Mouse (Mus musculus) lung, embryonic 14.5 days (tissue): ENCODE data around the gene Stim2. TPM values are rescaled to one million over a fixed set of nuclear protein-coding genes. Genes with fewer than 3 reads are reported as not detected.

ENCODE experiments used
- ATAC-seq: fragments of 200-750 bp; cut with Nextera tagmentation; 2 replicates; pipeline ENCODE4 v1.8.0; 2017; ENCODE audit warnings: mild to moderate bottlenecking, moderate TSS enrichment, moderate library complexity; ENCODE audit not compliant: insufficient read depth
- DNase-seq: peaks from one replicate; pipeline ENCODE4 v3.0.0-alpha.2; 2015
- H3K27ac ChIP-seq: fragments of 300-500 bp; sonication (generic); 2 replicates; pipeline ENCODE4 v1.5.1; 2014; ENCODE audit warnings: low read depth, mild to moderate bottlenecking, moderate library complexity
- H3K27me3 ChIP-seq: fragments of 300-500 bp; sonication (generic); 2 replicates; pipeline ENCODE4 v1.6.1; 2014; ENCODE audit warnings: low read length, control low read depth; ENCODE audit not compliant: insufficient read depth
- H3K36me3 ChIP-seq: fragments of 300-500 bp; sonication (generic); 2 replicates; pipeline ENCODE4 v1.6.1; 2014; ENCODE audit warnings: control low read depth; ENCODE audit not compliant: insufficient read depth
- H3K4me1 ChIP-seq: fragments of 300-500 bp; sonication (generic); 2 replicates; pipeline ENCODE4 v1.6.1; 2014; ENCODE audit warnings: antibody characterized with exemption, control low read depth; ENCODE audit not compliant: insufficient read depth
- H3K4me2 ChIP-seq: fragments of 300-500 bp; sonication (generic); 2 replicates; pipeline ENCODE4 v1.6.1; 2014; ENCODE audit warnings: mild to moderate bottlenecking
- H3K4me3 ChIP-seq: fragments of 300-500 bp; sonication (generic); 2 replicates; pipeline ENCODE4 v1.5.1; 2014; ENCODE audit warnings: low read depth, low read length
- H3K9ac ChIP-seq: fragments of 300-500 bp; sonication (generic); 2 replicates; pipeline ENCODE4 v1.6.1; 2014
- H3K9me3 ChIP-seq: fragments of 300-500 bp; sonication (generic); 2 replicates; pipeline ENCODE4 v1.6.1; 2016; ENCODE audit warnings: low read depth, low read length, control low read depth
- CTCF ChIP-seq: IDR thresholded peaks from 2 replicates; pipeline ENCODE4 v1.5.1; 2016; ENCODE audit warnings: antibody characterized with exemption, low read depth
- WGBS: fragments of 180-500 bp; shearing (Covaris S2); extraction: QIAGEN DNeasy Blood & Tissue Kit; methylation state at CpG from one replicate; pipeline ENCODE4 v1.1.7; 2014; 5-methylcytosine and 5-hydroxymethylcytosine counted together
- polyA plus RNA-seq: library from polyadenylated mRNA; unstranded; fragments of >200 nt; fragmentation: Nextera tagmentation; extraction: Ambion mirVana; gene quantifications from 2 replicates; pipeline ENCODE4 v1.2.1, GENCODE M21; 2014

The Stim2 gene
- polyA plus RNA-seq, 1 experiment from 2014 or later = 28.2 TPM

DNA sequence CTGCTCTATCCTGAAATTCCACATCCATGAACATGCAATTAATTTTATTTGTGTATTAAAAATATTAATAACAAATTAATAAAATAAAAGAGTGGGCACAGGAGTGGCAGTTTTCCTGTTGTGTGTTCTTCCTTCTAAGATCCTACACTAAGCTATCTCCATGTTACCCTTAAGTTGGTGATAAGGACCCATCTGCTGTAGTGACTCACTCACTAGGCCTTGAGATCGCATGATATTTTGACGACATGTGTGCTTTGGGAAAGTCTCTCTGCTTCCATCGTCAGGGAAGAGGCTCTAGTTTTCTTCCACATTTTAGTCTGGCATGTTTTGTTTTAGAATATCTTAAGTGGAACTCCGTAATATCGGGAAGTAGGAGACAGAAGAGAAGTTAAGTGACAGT lies 73.0 kb downstream of the Stim2 start:
- 80% methylated on average over 5 of the region's 5 CpGs for WGBS
- Histone ChIP-seq H3K9ac (no peak overlapping the region), H3K4me1 (no peaks in the 10 kb centered on the region; the same call in 1 of the 2 replicates), H3K27me3 (no peaks in the 10 kb centered on the region), H3K4me2 (no peak overlapping the region), H3K4me3 (no peak overlapping the region), H3K36me3 (no peaks in the 10 kb centered on the region), H3K27ac (no peak overlapping the region), H3K9me3 (no peaks in the 10 kb centered on the region)
- no peak for DNase-seq
- no peak for ATAC-seq
- TF ChIP-seq CTCF = no peak

DNA sequence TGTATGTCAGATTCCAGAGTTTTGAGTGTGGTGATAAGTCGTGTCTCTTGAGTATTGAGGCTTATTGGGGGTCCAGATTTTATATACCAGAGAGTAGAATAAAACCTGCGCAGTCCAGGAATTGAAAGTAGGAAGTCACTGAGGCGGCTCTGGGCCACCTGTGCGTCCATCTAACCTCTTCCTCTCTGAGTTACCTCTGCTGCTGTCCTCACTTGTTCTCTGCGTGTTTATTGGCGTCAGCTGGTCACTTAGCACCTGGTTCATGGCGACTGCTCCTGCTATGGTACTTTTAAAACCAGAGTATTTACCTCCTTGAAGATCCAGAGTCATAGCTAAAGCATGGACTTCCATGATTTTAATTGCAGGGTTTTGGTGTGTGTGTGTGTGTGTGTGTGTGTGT lies 73.4 kb downstream of the Stim2 start:
- Histone ChIP-seq H3K27me3 (no peaks in the 10 kb centered on the region), H3K9ac (no peak overlapping the region), H3K36me3 (no peaks in the 10 kb centered on the region), H3K4me1 (no peaks in the 10 kb centered on the region; the same call in 1 of the 2 replicates), H3K27ac (no peak overlapping the region), H3K4me3 (no peak overlapping the region), H3K4me2 (no peak overlapping the region), H3K9me3 (no peaks in the 10 kb centered on the region)
- no peak for TF ChIP-seq CTCF
- DNase-seq (no peak), ATAC-seq (no peak)
- 77% methylated on average over 7 of the region's 7 CpGs for WGBS

DNA sequence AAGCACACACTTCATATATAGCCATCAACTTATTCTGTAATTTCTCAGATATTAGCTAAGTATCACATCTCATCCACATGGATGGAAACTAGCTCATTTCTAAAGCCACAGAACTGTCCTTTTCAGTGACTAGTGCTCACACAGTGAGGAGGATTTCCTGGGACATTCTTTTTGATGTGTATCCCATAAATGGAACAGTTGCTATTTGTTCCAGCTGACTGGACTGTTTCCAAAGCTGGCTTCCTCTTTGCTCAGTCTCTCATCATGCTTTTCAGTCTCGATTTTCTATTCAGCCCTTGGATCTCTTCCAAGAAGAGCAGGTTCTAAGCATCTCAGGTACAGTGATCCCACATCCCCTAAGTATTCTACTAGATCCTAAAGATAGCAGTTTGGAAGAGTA lies 75.0 kb downstream of the Stim2 start:
- H3K36me3 ChIP-seq = no peaks in the 10 kb centered on the region
- H3K27me3 ChIP-seq = no peaks in the 10 kb centered on the region
- no peaks in the 10 kb centered on the region; the same call in 1 of the 2 replicates for H3K4me1 ChIP-seq
- DNase-seq (peak; percentile 62), ATAC-seq (peak; percentile 35; the same call in 1 of the 2 replicates)
- no peak overlapping the region for H3K4me3 ChIP-seq
- H3K9ac ChIP-seq = no peak overlapping the region
- TF ChIP-seq CTCF = no peak
- H3K9me3 ChIP-seq = no peaks in the 10 kb centered on the region
- H3K4me2 ChIP-seq = no peak overlapping the region
- peak overlapping the region; percentile 36; the same call in 1 of the 2 replicates for H3K27ac ChIP-seq
- 3% methylated on average over 1 of the region's 1 CpGs for WGBS

DNA sequence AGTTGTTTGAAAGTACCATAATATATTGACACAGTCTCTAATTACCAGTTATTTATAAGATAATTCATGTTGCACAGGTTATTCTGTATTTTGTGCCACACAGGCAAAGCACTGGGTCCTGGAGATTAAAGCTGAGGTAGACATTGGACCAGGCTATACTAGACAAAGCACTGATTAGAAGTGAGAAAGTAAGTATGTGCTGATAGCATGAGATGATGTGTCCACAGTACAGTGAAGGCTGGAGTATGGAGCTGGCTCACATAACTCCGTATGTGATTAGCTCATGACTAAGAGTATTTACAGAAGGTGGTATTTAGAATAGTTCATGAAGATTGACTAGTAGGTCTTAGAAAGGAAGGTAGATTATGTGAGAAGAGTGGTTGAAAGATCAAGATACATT lies 81.7 kb downstream of the Stim2 start:
- H3K27ac ChIP-seq = no peak overlapping the region
- H3K9me3 ChIP-seq = no peaks in the 10 kb centered on the region
- no peaks in the 10 kb centered on the region for H3K4me1 ChIP-seq
- DNase-seq = no peak
- 0 out of 2 replicates have a peak, but pooled peaks cover 5% of the 10 kb centered on the region for H3K36me3 ChIP-seq
- H3K27me3 ChIP-seq = no peaks in the 10 kb centered on the region
- ATAC-seq = no peak
- TF ChIP-seq CTCF = no peak
- no peak overlapping the region for H3K4me3 ChIP-seq
- 58% methylated on average over 1 of the region's 1 CpGs for WGBS
- no peak overlapping the region for H3K4me2 ChIP-seq
- H3K9ac ChIP-seq = no peak overlapping the region

DNA sequence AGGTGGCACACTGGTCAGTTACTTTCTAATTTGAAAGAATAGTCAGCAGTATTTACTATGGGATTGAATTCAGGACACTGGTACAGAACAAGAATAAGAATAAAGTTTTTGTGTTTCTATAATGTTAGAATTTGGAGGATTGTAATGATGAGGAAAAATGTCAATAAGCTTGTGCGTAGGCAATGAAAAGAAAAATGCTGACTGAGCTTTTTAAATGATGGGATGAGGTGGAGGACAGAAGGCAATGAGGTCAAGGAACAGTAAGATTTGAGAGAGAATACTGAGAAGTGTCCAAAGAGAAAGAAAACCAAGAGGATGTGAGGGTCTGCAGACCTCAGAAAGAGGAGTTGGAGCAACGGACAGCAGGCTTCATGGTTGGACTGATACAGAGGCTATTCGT lies 89.6 kb downstream of the Stim2 start:
- Histone ChIP-seq H3K27me3 (no peaks in the 10 kb centered on the region), H3K4me1 (no peaks in the 10 kb centered on the region), H3K4me2 (no peak overlapping the region), H3K9me3 (no peaks in the 10 kb centered on the region), H3K4me3 (no peak overlapping the region), H3K9ac (no peak overlapping the region), H3K27ac (no peak overlapping the region), H3K36me3 (no peaks in the 10 kb centered on the region)
- 87% methylated on average over 3 of the region's 3 CpGs for WGBS
- DNase-seq (no peak), ATAC-seq (no peak)
- TF ChIP-seq CTCF = no peak

DNA sequence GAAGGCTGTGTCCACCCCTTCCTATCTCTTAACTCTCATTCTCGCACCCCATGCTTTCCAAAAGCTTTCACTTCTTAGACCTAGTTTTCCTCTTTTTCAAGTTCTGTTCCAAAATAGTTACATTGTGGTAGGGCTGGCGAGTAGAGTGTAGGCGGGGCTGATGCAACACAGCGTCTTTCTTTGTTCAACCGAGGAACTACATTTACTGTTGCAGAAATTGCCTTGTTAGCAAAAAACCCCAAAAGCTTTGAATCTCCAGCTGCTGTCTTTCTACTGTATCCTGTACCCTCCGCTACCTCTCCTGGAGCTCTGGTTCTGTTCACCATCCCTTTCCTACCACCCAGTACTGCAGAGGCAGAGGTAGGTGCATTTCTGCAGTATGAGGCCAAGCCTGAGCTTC lies 99.9 kb downstream of the Stim2 start:
- DNase-seq (no peak), ATAC-seq (no peak)
- TF ChIP-seq CTCF = no peak

DNA sequence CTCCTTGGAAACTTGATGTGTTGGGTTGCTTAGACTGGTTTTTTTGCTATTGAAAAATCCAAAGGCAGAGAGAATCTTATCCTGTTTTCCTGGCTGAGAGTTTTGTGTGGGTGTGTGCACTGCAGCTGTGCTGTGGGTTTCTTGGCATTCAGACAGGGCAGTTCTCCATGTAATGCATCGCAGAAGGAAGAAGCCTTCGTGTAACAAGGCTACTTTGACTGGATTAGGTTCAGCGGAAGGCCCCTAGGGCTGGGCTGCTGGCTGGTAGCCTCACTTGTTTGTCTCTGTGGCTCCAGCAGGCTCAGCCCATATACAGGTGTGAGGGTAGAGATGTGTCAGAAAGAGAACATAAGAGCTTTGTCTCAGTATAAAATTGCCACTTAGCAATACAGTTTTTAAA lies 102.6 kb downstream of the Stim2 start:
- H3K9ac ChIP-seq = no peak overlapping the region
- H3K4me1 ChIP-seq = no peaks in the 10 kb centered on the region
- WGBS = 28% methylated on average over 3 of the region's 3 CpGs
- TF ChIP-seq CTCF = no peak
- ATAC-seq (peak; percentile 71), DNase-seq (peak; percentile 79)
- H3K4me2 ChIP-seq = no peak overlapping the region
- no peak overlapping the region; the same call in 1 of the 2 replicates for H3K27ac ChIP-seq
- no peaks in the 10 kb centered on the region for H3K9me3 ChIP-seq
- H3K4me3 ChIP-seq = no peak overlapping the region
- no peaks in the 10 kb centered on the region for H3K27me3 ChIP-seq
- peaks cover 10% of the 10 kb centered on the region for H3K36me3 ChIP-seq

More for the DNA sequence above, 99.9 kb downstream of the Stim2 start:
- Histone ChIP-seq H3K9ac (no peak overlapping the region), H3K36me3 (no peaks in the 10 kb centered on the region), H3K4me1 (no peaks in the 10 kb centered on the region), H3K4me2 (no peak overlapping the region), H3K4me3 (no peak overlapping the region), H3K27me3 (no peaks in the 10 kb centered on the region), H3K27ac (peak overlapping the region; percentile 42; the same call in 1 of the 2 replicates), H3K9me3 (no peaks in the 10 kb centered on the region)
- 78% methylated on average over 6 of the region's 6 CpGs for WGBS

DNA sequence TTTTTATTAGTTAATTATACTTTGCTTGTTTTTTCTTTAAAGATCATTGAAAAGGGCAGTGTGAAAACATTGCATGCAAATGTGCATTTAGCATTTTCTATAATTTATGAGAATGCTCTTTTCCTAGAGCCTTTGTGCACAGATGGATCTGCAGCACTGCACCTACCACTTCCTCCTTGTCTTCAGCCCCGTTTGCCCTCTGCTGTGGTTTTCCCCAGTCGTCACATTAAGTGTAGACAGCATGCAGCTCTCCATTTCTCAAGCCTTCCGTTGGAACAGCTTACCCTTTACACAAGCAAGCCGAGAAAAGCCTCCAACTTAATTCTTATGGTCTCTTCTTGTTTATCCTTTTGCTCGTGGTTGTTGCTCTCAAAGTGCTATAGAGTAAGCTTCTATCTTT lies 103.0 kb downstream of the Stim2 start:
- no peak; the same call in 1 of the 2 replicates for ATAC-seq
- DNase-seq = no peak
- H3K27me3 ChIP-seq = no peaks in the 10 kb centered on the region
- no peak overlapping the region for H3K27ac ChIP-seq
- H3K36me3 ChIP-seq = peaks cover 14% of the 10 kb centered on the region
- no peaks in the 10 kb centered on the region for H3K9me3 ChIP-seq
- WGBS = 43% methylated on average over 5 of the region's 5 CpGs
- no peak overlapping the region for H3K4me2 ChIP-seq
- no peak overlapping the region for H3K9ac ChIP-seq
- H3K4me1 ChIP-seq = no peaks in the 10 kb centered on the region
- H3K4me3 ChIP-seq = no peak overlapping the region
- no peak for TF ChIP-seq CTCF
